Mouse (Mus musculus) thymus, postnatal 10 days (tissue): Measurements from ENCODE around the gene Fxyd1.

Experiments used
- DNase-seq, 2 experiments: peaks; one replicate each; pipeline ENCODE4 v3.0.0; 2021; ENCODE audit warnings: low spot score in 2 of 2

Gene Fxyd1

GRCm38 (mm10) chr7:31017104-31017901 lies 39.7 kb downstream of the Fxyd1 start:
- no peak for DNase-seq

- DNase-seq = no peak
These were observed 44.0 kb downstream of the Fxyd1 start for GRCm38 (mm10) chr7:31012971-31013370.

GRCm38 (mm10) chr7:31008889-31009288 lies 48.1 kb downstream of the Fxyd1 start:
- no peak for DNase-seq

DNA sequence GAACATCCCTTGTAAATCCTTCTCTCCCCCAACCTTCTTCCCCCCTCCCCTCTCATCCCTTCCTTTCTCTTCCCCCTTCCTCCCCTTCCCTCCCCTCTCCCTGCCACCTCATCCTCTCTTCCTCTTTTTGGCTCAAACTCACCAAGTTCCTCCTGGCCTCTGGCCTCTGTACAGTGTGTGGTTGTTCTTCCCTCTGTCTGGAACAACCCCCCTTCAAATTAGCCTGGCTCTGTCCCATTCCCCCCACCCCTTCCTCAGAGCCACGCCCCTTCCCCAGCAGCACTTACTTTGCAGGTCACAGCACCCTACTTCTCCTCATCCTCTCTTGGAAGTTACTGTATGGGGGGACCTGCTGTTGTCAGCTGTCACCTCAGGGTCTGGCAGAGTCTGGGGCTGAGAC lies 48.8 kb downstream of the Fxyd1 start:
- DNase-seq = no peak

DNA sequence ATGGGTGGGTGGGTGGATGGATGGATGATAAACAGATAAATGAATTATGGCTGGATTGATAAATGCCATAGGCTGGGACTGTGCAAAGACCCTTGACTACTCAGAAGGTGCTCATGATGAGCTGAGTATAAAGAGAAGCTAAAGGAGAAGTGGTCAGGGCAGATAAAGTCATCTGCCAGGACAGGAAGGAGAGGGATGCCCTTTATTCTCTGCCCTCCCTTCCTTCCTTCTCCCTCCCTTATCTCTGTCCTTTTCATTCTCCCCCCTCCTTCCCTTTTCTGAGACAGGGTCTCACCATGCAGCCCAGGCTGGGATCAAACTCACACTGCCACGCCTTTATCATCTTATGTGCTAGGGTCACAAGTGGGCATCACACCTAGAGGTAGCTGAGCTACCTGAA lies 49.2 kb downstream of the Fxyd1 start:
- no peak for DNase-seq

DNA sequence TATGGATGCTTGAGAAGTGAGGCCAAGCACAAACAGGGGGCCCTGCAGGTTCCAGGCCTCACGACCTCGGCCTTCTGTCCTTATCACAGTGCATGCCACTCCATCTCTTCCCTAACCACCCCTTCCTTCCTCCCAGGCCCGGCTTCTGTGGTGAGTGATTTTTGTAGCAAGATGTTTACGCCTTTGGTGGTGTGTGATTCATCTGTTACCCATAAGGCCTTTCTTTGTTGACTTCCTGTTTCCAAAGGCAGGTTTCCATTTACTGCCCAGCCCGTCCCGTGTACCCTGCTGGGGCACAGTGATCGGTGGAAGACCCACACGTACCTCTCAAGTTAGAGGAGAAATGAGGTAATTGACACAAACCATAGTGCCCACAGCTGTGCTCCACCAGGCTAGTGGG lies 54.3 kb downstream of the Fxyd1 start:
- peak; percentile 7 to 11 for DNase-seq
